Mouse (Mus musculus) limb, embryonic 10.5 days (tissue): ENCODE measurements around the gene Tgfbr3l. TPM values are rescaled to one million over a fixed set of nuclear protein-coding genes. Genes with fewer than 3 reads are reported as not detected.
"Not testable (repeated sequence)": the region's sequence is repeated elsewhere in the genome, so short reads cannot be mapped to it uniquely, and the experiment has no call there.

ENCODE experiments used
- DNase-seq: peaks from one replicate; pipeline ENCODE4 v3.0.0-alpha.2; 2017; ENCODE audit warnings: low spot score
- H3K27ac ChIP-seq: fragments of 300-500 bp; sonication (generic); 2 replicates; pipeline ENCODE4 v1.5.1; 2016; ENCODE audit warnings: mild to moderate bottlenecking
- H3K27me3 ChIP-seq: fragments of 300-500 bp; sonication (generic); 2 replicates; pipeline ENCODE4 v1.6.1; 2016; ENCODE audit warnings: low read depth, mild to moderate bottlenecking; ENCODE audit not compliant: poor library complexity, severe bottlenecking
- H3K36me3 ChIP-seq: fragments of 300-500 bp; sonication (generic); 2 replicates; pipeline ENCODE4 v1.6.1; 2016; ENCODE audit warnings: mild to moderate bottlenecking, moderate library complexity
- H3K4me1 ChIP-seq: fragments of 300-500 bp; sonication (generic); 2 replicates; pipeline ENCODE4 v1.6.1; 2016
- H3K4me3 ChIP-seq: fragments of 300-500 bp; sonication (generic); 2 replicates; pipeline ENCODE4 v1.5.1; 2016; ENCODE audit warnings: mild to moderate bottlenecking, moderate library complexity
- H3K9me3 ChIP-seq: fragments of 300-500 bp; sonication (generic); replicated peaks from 2 replicates; pipeline ENCODE4 v1.6.1; 2016; ENCODE audit warnings: mild to moderate bottlenecking
- WGBS: fragments of 180-500 bp; shearing (Covaris S2); methylation state at CpG from one replicate; pipeline ENCODE4 v1.1.7; 2016; 5-methylcytosine and 5-hydroxymethylcytosine counted together
- polyA plus RNA-seq: library from polyadenylated mRNA; unstranded; fragments of >200 nt; fragmentation: Nextera tagmentation; extraction: Ambion mirVana; gene quantifications from 2 replicates; pipeline ENCODE4 v1.2.1, GENCODE M21; 2016

The Tgfbr3l gene
- polyA plus RNA-seq, 1 experiment from 2014 or later: 3.3 TPM

- H3K27ac ChIP-seq: no peak overlapping the region
- 0 out of 2 replicates have a peak, but pooled peaks cover 6% of the 10 kb centered on the region for H3K27me3 ChIP-seq
- peaks cover 92% of the 10 kb centered on the region for H3K36me3 ChIP-seq
- H3K4me1 ChIP-seq: peaks cover 20% of the 10 kb centered on the region
- no peak overlapping the region for H3K4me3 ChIP-seq
- no peak for DNase-seq
- WGBS: 91% methylated on average over 5 of the region's 5 CpGs
- no peaks in the 10 kb centered on the region for H3K9me3 ChIP-seq
Measured at GRCm38 (mm10) chr8:4245061-4245460, 3.0 kb upstream of the Tgfbr3l start.

GRCm38 (mm10) chr8:4245737-4246136 lies 2.3 kb upstream of the Tgfbr3l start:
- H3K27ac ChIP-seq: no peak overlapping the region
- H3K4me1 ChIP-seq: peaks cover 23% of the 10 kb centered on the region
- 0 out of 2 replicates have a peak, but pooled peaks cover 10% of the 10 kb centered on the region for H3K27me3 ChIP-seq
- no peak overlapping the region for H3K4me3 ChIP-seq
- peaks cover 89% of the 10 kb centered on the region for H3K36me3 ChIP-seq
- 82% methylated on average over 11 of the region's 13 CpGs for WGBS
- DNase-seq: no peak
- no peaks in the 10 kb centered on the region for H3K9me3 ChIP-seq

GRCm38 (mm10) chr8:4247241-4247640 lies 773 bp upstream of the Tgfbr3l start:
- no peak for DNase-seq
- Histone ChIP-seq H3K27ac (no peak overlapping the region), H3K9me3 (no peaks in the 10 kb centered on the region), H3K4me3 (no peak overlapping the region), H3K27me3 (0 out of 2 replicates have a peak, but pooled peaks cover 10% of the 10 kb centered on the region), H3K4me1 (peaks cover 24% of the 10 kb centered on the region), H3K36me3 (peaks cover 74% of the 10 kb centered on the region)
- WGBS: 92% methylated on average over 8 of the region's 8 CpGs

GRCm38 (mm10) chr8:4249213-4249612 lies 1.2 kb downstream of the Tgfbr3l start:
- peak overlapping the region; percentile 29 for H3K4me3 ChIP-seq
- DNase-seq: peak; percentile 72
- peak overlapping the region; percentile 59 for H3K27ac ChIP-seq
- peaks cover 32% of the 10 kb centered on the region for H3K4me1 ChIP-seq
- peaks cover 56% of the 10 kb centered on the region for H3K36me3 ChIP-seq
- H3K9me3 ChIP-seq: no peaks in the 10 kb centered on the region
- 12% methylated on average over 29 of the region's 29 CpGs for WGBS
- H3K27me3 ChIP-seq: 0 out of 2 replicates have a peak, but pooled peaks cover 10% of the 10 kb centered on the region

GRCm38 (mm10) chr8:4250306-4250970 lies 2.4 kb downstream of the Tgfbr3l start:
- Histone ChIP-seq H3K9me3 (no peaks in the 10 kb centered on the region), H3K27ac (peak overlapping the region; percentile 28; the same call in 1 of the 2 replicates), H3K36me3 (peaks cover 56% of the 10 kb centered on the region), H3K4me1 (peaks cover 36% of the 10 kb centered on the region), H3K4me3 (no peak overlapping the region), H3K27me3 (0 out of 2 replicates have a peak, but pooled peaks cover 10% of the 10 kb centered on the region)
- 30% methylated on average over 26 of the region's 26 CpGs for WGBS
- peak; percentile 87 for DNase-seq

GRCm38 (mm10) chr8:4252116-4252760 lies 4.2 kb downstream of the Tgfbr3l start:
- peaks cover 56% of the 10 kb centered on the region for H3K36me3 ChIP-seq
- H3K27ac ChIP-seq: peak overlapping the region; percentile 95
- 48% methylated on average over 8 of the region's 8 CpGs for WGBS
- H3K4me1 ChIP-seq: peaks cover 44% of the 10 kb centered on the region
- H3K4me3 ChIP-seq: peak overlapping the region; percentile 91
- H3K9me3 ChIP-seq: no peaks in the 10 kb centered on the region
- H3K27me3 ChIP-seq: 0 out of 2 replicates have a peak, but pooled peaks cover 10% of the 10 kb centered on the region
- no peak for DNase-seq

- Histone ChIP-seq H3K27ac (peak within 1 kb of the TSS; percentile 95), H3K27me3 (0 out of 2 replicates have a peak, but pooled peaks cover 10% of the 10 kb centered on the region), H3K9me3 (no peaks in the 10 kb centered on the region), H3K36me3 (peaks cover 54% of the 10 kb centered on the region), H3K4me1 (peaks cover 53% of the 10 kb centered on the region), H3K4me3 (peak within 1 kb of the TSS; percentile 91)
- under 1% methylated on average over 69 of the region's 69 CpGs for WGBS
- peak; percentile 97 for DNase-seq
Measured at GRCm38 (mm10) chr8:4252934-4253841, 5.2 kb downstream of the Tgfbr3l start, which contains the start of gene Snapc2. Gene Snapc2, plus strand, starts transcription at chr8:4253080.

- Histone ChIP-seq H3K9me3 (no peaks in the 10 kb centered on the region), H3K27me3 (0 out of 2 replicates have a peak, but pooled peaks cover 10% of the 10 kb centered on the region), H3K4me3 (peak overlapping the region; percentile 91), H3K4me1 (peaks cover 48% of the 10 kb centered on the region), H3K27ac (0 out of 2 replicates have a peak overlapping the region, but pooled peaks have one; percentile 95), H3K36me3 (peaks cover 52% of the 10 kb centered on the region)
- 77% methylated on average over 6 of the region's 6 CpGs for WGBS
- DNase-seq: no peak
Measured at GRCm38 (mm10) chr8:4254001-4254400, 6.0 kb downstream of the Tgfbr3l start.

- 87% methylated on average over 7 of the region's 7 CpGs for WGBS
Measured at GRCm38 (mm10) chr8:4255471-4255870, 7.5 kb downstream of the Tgfbr3l start.

GRCm38 (mm10) chr8:4256911-4257310 lies 8.9 kb downstream of the Tgfbr3l start:
- no peaks in the 10 kb centered on the region for H3K27me3 ChIP-seq
- H3K36me3 ChIP-seq: peaks cover 63% of the 10 kb centered on the region
- H3K9me3 ChIP-seq: no peaks in the 10 kb centered on the region
- peaks cover 47% of the 10 kb centered on the region for H3K4me1 ChIP-seq
- no peak overlapping the region for H3K27ac ChIP-seq
- DNase-seq: no peak
- 77% methylated on average over 4 of the region's 4 CpGs for WGBS
- H3K4me3 ChIP-seq: 0 out of 2 replicates have a peak overlapping the region, but pooled peaks have one; percentile 90

More at GRCm38 (mm10) chr8:4255471-4255870, 7.5 kb downstream of the Tgfbr3l start:
- H3K27ac ChIP-seq, H3K9me3 ChIP-seq, DNase-seq, H3K27me3 ChIP-seq, H3K4me3 ChIP-seq: not testable (repeated sequence)
- H3K4me1 ChIP-seq: peaks cover 50% of the 10 kb centered on the region
- H3K36me3 ChIP-seq: peaks cover 49% of the 10 kb centered on the region

GRCm38 (mm10) chr8:4257350-4257749 lies 9.3 kb downstream of the Tgfbr3l start:
- Histone ChIP-seq H3K36me3 (peaks cover 68% of the 10 kb centered on the region), H3K27me3 (no peaks in the 10 kb centered on the region), H3K4me3 (peak overlapping the region; percentile 90), H3K9me3 (no peaks in the 10 kb centered on the region), H3K4me1 (peaks cover 47% of the 10 kb centered on the region), H3K27ac (peak overlapping the region; percentile 99)
- DNase-seq: no peak
- 83% methylated on average over 4 of the region's 4 CpGs for WGBS

GRCm38 (mm10) chr8:4258233-4258632 lies 10.2 kb downstream of the Tgfbr3l start:
- Histone ChIP-seq H3K4me3 (peak overlapping the region; percentile 90), H3K36me3 (peaks cover 77% of the 10 kb centered on the region), H3K27ac (peak overlapping the region; percentile 99), H3K4me1 (peaks cover 47% of the 10 kb centered on the region), H3K9me3 (no peaks in the 10 kb centered on the region), H3K27me3 (no peaks in the 10 kb centered on the region)
- WGBS: 2% methylated on average over 35 of the region's 35 CpGs
- DNase-seq: peak; percentile 94
